Mouse (Mus musculus): ENCODE measurements around the gene Ercc2.
A peak's percentile ranks its signal among the peaks of the same experiment; 100 is the strongest.

- TF ChIP-seq CTCF (IDR thresholded peaks at IDR 0.05; ENCODE audit: low read depth) (peak; percentile 85), EP300 (IDR thresholded peaks at IDR 0.05; ENCODE audit: low read depth) (no peak)
Measured at GRCm38 (mm10) chr7:19369823-19370425, 11.9 kb upstream of the Ercc2 start.

All from liver, embryonic 14.5 days (tissue).